In genomic region chr4:101202626-101203025, GRCm38 (mm10) we compare ENCODE assay signal across 16 mouse cellular contexts.
A peak's percentile ranks its signal among the peaks of the same experiment; 100 is the strongest.
DNase-seq lines count a peak whose midpoint lies in the region; ATAC-seq and TF ChIP-seq lines count a peak whose summit lies in the region.
"Had no signal": no experiment of that assay in that cellular context is flagged by ENCODE, and none has a peak within 500 bp of the region (broad histone marks: within the 10 kb centered on the region; RNA-seq: fewer than 3 reads in every experiment).

No protein-coding gene starts in this region.

- peaks cover 3% of the 10 kb centered on the region for H3K79me2 ChIP-seq in heart, adult 2 months (replicated peaks; ENCODE audit: control insufficient read depth, insufficient read depth, low read length)

- 78% methylated on average over 10 of the region's 10 CpGs for WGBS in heart, embryonic 11.5 days (ENCODE audit: insufficient replicate concordance)
- 78% methylated on average over 10 of the region's 10 CpGs for WGBS in heart, adult 2 months
- 95% methylated on average over 10 of the region's 10 CpGs for WGBS in hindbrain, embryonic 14.5 days

- TF ChIP-seq CTCF in heart, adult 2 months (IDR thresholded peaks at IDR 0.05) = no peak
- TF ChIP-seq CTCF in embryonic fibroblast, embryonic 13.5 days (IDR thresholded peaks at IDR 0.05; ENCODE audit: borderline replicate concordance, insufficient read depth, low read length) = no peak

- no peaks in the 10 kb centered on the region for H3K9me3 ChIP-seq in heart, embryonic 11.5 days (replicated peaks; ENCODE audit: control insufficient read depth, low read length)
- no peaks in the 10 kb centered on the region for H3K9me3 ChIP-seq in hindbrain, embryonic 14.5 days (ENCODE audit: control insufficient read depth, low read length)
- H3K9me3 ChIP-seq: liver, embryonic 13.5 days; midbrain, embryonic 13.5 days; neural tube, embryonic 12.5 days had no signal

- H3K27me3 ChIP-seq in heart, embryonic 11.5 days (ENCODE audit: control insufficient read depth, insufficient read depth, low read length) = no peaks in the 10 kb centered on the region
- no peaks in the 10 kb centered on the region for H3K27me3 ChIP-seq in heart, adult 2 months (ENCODE audit: control insufficient read depth, insufficient read depth, low read length)
- H3K27me3 ChIP-seq in hindbrain, embryonic 14.5 days (ENCODE audit: control insufficient read depth, insufficient read depth, low read length) = no peaks in the 10 kb centered on the region
- H3K27me3 ChIP-seq: CH12.LX; liver, embryonic 13.5 days; midbrain, embryonic 13.5 days; neural tube, embryonic 12.5 days had no signal

- TF ChIP-seq POLR2A in heart, adult 2 months (IDR thresholded peaks at IDR 0.05; ENCODE audit: insufficient read depth, low read depth, low read length) = no peak
- no peak for TF ChIP-seq POLR2A in embryonic fibroblast, embryonic 13.5 days (IDR thresholded peaks at IDR 0.05; ENCODE audit: low read depth, low read length)

- no peak overlapping the region for H3K27ac ChIP-seq in heart, embryonic 11.5 days (ENCODE audit: low read depth, low read length)
- no peak overlapping the region for H3K27ac ChIP-seq in heart, adult 2 months
- peak overlapping the region; percentile 67 for H3K27ac ChIP-seq in embryonic fibroblast, embryonic 13.5 days (ENCODE audit: insufficient read depth, low read length)
- no peak overlapping the region for H3K27ac ChIP-seq in hindbrain, embryonic 14.5 days
- H3K27ac ChIP-seq: left cerebral cortex, adult 2 months; liver, embryonic 13.5 days; midbrain, embryonic 13.5 days; neural tube, embryonic 12.5 days had no signal

- H3K36me3 ChIP-seq in heart, embryonic 11.5 days (ENCODE audit: control insufficient read depth, insufficient read depth, low read length) = no peaks in the 10 kb centered on the region
- H3K36me3 ChIP-seq in heart, adult 2 months (ENCODE audit: control insufficient read depth, insufficient read depth, low read length) = peaks cover 13% of the 10 kb centered on the region
- H3K36me3 ChIP-seq in hindbrain, embryonic 14.5 days (replicated peaks; ENCODE audit: control insufficient read depth, insufficient read depth) = no peaks in the 10 kb centered on the region
- H3K36me3 ChIP-seq: liver, embryonic 13.5 days; midbrain, embryonic 13.5 days; neural tube, embryonic 12.5 days had no signal

- intact Hi-C loops in heart, adult 2 months (cut with DNase I) = loop anchor here (5.0 kb wide), 1 partner anchor 60 kb away; no protein-coding TSS in a partner anchor

- peak; percentile 63; the same call in 1 of the 2 replicates for ATAC-seq in heart, embryonic 11.5 days (replicated peaks; ENCODE audit: insufficient number of reproducible peaks, low FRiP score, low TSS enrichment)
- no peak for ATAC-seq in hindbrain, embryonic 14.5 days (ENCODE audit: low FRiP score)
- ATAC-seq: midbrain, embryonic 13.5 days had no signal

- DNase-seq in heart, adult 2 months = no peak
- peak; percentile 72 for DNase-seq in 3134 (ENCODE audit: extremely low read depth, insufficient read length, low spot score)
- DNase-seq in MN1 (ENCODE audit: low spot score) = peak; percentile 6
- no peak for DNase-seq in thymus, postnatal 14 days
- DNase-seq in cerebellum, adult 11 months = no peak
- no peak for DNase-seq in hindbrain, embryonic 14.5 days (ENCODE audit: low spot score)
- DNase-seq: kidney, adult 18-20 months; kidney, postnatal 4 days; liver, embryonic 13.5 days; retina, postnatal 1 day had no signal

- H3K4me2 ChIP-seq in heart, embryonic 11.5 days = no peak overlapping the region
- H3K4me2 ChIP-seq in hindbrain, embryonic 14.5 days (replicated peaks) = no peak overlapping the region
- H3K4me2 ChIP-seq: liver, embryonic 13.5 days; midbrain, embryonic 13.5 days; neural tube, embryonic 12.5 days had no signal

- H3K4me1 ChIP-seq in heart, embryonic 11.5 days (ENCODE audit: control insufficient read depth, insufficient read depth, low read length) = peaks cover 20% of the 10 kb centered on the region
- H3K4me1 ChIP-seq in heart, adult 2 months (ENCODE audit: control insufficient read depth, insufficient read depth, low read length) = peaks cover 20% of the 10 kb centered on the region
- H3K4me1 ChIP-seq in embryonic fibroblast, embryonic 13.5 days (ENCODE audit: control insufficient read depth, insufficient read depth, low read length) = peaks cover 26% of the 10 kb centered on the region
- no peaks in the 10 kb centered on the region for H3K4me1 ChIP-seq in hindbrain, embryonic 14.5 days (replicated peaks; ENCODE audit: control insufficient read depth, insufficient read depth, low read length)
- H3K4me1 ChIP-seq: midbrain, embryonic 13.5 days; neural tube, embryonic 12.5 days had no signal

- no peak overlapping the region for H3K9ac ChIP-seq in heart, embryonic 11.5 days (ENCODE audit: low read depth, low read length)
- H3K9ac ChIP-seq in heart, adult 2 months (ENCODE audit: low read depth, low read length) = no peak overlapping the region
- H3K9ac ChIP-seq in hindbrain, embryonic 14.5 days = no peak overlapping the region
- H3K9ac ChIP-seq: liver, embryonic 13.5 days; midbrain, embryonic 13.5 days; neural tube, embryonic 12.5 days had no signal

- no peak for TF ChIP-seq EP300 in heart, adult 2 months (IDR thresholded peaks at IDR 0.05; ENCODE audit: insufficient read depth, low read depth, low read length)

- H3K4me3 ChIP-seq in heart, embryonic 11.5 days (ENCODE audit: low read depth, low read length) = no peak overlapping the region
- no peak overlapping the region for H3K4me3 ChIP-seq in heart, adult 2 months
- no peak overlapping the region for H3K4me3 ChIP-seq in embryonic fibroblast, embryonic 13.5 days (ENCODE audit: insufficient read depth, low read length)
- no peak overlapping the region for H3K4me3 ChIP-seq in hindbrain, embryonic 14.5 days (replicated peaks; ENCODE audit: low read length)
- H3K4me3 ChIP-seq: left cerebral cortex, adult 2 months; liver, embryonic 13.5 days; midbrain, embryonic 13.5 days; neural tube, embryonic 12.5 days had no signal

Comparison
In these comparisons a context has a peak if more than half of its experiments do, and no peak if none do; other contexts are left out.
1. DNase-seq: peak in 3134 (single experiment) and MN1 (single experiment); none in heart, adult 2 months (0 of 2), thymus, postnatal 14 days (single experiment), cerebellum, adult 11 months (single experiment) and hindbrain, embryonic 14.5 days (single experiment).